Mouse (Mus musculus) heart, postnatal 4 days (tissue): ENCODE results near the gene Gm6592. TPM values are rescaled to one million over a fixed set of nuclear protein-coding genes. Genes with fewer than 3 reads are reported as not detected.
"Not testable (repeated sequence)": the region's sequence is repeated elsewhere in the genome, so short reads cannot be mapped to it uniquely, and the experiment has no call there.

Experiments used
- DNase-seq: peaks from one replicate; pipeline ENCODE4 v3.0.0; 2021
- total RNA-seq, 2 experiments: library from RNA; stranded (reverse); gene quantifications; 2 replicates each; pipeline ENCODE4 v1.2.3; 2021

Gene Gm6592
- not detected for total RNA-seq

DNA sequence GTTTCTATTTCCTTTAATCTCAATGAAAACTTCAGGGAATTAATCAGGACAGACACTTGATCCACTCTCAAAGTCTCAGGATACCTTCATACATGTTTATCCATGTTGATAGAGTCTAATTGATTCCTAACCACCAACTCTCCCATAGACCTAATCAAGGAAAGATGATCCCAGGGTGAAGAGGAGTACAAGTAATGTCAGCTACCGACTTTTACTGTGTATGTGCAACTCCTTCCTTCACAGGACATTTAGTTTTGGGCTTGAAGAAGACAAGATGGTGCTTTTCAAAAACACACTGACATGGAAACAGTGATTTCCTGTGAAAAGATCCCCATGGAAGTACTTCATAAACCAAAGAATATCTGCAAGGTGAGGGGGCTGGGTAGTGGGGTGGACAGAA, at the start of gene Gm6592:
Gm6592 (plus strand) TSS at position 301 of the 400 bp plus-strand sequence.
- DNase-seq: no peak

DNA sequence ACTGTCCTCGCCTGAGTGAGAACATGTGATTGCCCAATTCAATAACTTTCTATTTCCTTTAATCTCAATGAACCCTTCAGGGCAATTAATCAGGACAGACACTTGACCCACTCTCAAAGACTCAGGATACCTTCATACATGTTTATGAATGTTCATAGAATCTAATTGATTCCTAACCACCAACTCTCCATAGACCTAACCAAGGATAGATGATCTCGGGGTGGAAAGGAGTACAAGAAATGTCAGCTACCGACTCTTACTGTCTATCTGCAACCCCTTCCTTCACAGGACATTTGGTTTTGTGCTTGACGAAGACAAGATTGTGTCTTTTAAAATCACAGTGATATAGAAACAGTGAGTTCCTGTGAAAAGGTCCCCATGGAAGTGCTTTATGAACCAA, 40.4 kb upstream of the Gm6592 start, which contains the start of gene Ssxb5:
Ssxb5 (plus strand) TSS at position 301 of the 400 bp plus-strand sequence.
- DNase-seq: not testable (repeated sequence)

DNA sequence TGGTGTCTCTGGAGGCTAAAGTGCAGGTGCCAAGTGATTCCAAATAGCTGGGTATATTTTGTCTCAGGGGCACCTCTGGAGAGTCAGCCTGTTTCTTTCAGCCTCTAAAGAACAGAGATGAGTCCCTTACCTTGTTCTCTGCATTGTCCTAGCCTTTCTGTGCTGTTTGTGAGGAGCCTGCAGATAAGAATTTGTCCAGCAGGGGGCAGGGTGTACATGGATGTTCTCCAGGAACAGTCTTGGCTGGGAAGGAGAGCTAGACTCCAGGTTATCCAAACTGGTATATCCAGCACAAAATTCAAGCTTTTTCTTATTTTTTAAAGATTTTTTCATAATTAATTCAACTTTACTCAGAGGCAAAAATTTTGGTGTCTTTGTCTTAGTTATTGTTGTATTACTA, 11.8 kb upstream of the Gm6592 start:
- peak; percentile 59 for DNase-seq

DNA sequence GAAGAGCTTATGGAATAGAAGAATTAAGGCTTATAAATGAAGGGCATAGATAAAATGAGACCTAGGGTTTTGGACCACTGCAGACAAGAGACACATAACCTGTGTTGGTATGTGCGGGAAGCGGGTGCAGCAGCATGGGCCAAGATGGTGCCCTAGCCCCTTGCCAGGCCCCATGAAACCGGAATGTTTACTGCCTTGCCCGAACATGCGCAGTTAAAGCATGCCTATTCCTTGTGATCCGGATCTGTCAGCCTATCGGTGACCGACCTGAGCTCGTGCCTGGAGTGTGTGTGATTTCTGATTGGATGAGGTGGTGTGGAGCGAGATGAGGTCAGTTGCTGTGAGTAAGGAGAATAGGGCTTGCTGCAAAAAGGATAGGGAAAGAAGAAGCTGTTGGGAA, 8.7 kb downstream of the Gm6592 start:
- no peak for DNase-seq

DNA sequence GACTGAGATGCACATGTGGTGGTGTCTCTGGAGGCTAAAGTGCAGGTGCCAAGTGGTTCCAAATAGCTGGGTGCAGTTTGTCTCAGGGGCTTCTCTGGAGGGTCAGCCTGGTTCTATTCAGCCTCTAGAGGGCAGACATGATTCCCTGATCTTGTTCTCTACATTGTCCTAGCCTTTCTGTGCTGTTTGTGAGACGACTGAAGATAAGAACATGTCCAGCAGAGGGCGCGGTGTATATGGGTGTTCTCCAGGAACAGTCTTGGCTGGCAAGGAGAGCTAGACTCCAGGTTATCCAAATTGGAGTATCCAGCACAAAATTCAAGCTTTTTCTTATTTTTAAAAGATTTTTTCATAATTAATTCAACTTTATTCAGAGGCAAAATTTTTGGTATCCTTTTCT, 20.5 kb downstream of the Gm6592 start:
- peak; percentile 73 for DNase-seq

DNA sequence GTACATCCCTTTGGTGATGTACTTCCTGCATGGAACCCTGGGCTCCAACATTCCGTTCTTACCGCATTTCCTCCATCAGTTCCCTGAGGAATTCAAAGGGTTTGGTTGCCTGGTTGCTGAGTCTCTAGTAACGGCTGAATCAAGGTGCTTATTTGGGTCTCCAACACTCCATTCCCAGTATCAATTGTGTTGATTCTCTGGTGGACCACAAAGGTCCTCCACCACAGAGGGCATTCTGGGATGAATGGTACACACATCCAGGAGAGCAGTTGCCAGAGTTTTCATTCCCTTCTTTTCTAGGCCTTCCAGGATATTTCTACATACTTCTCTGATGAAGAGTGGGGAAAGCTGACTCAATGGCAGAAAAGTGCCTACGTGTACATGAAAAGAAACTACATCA, 30.2 kb downstream of the Gm6592 start, which contains the start of gene Gm5751:
Gm5751 (plus strand) TSS at position 301 of the 400 bp plus-strand sequence.
- not testable (repeated sequence) for DNase-seq

DNA sequence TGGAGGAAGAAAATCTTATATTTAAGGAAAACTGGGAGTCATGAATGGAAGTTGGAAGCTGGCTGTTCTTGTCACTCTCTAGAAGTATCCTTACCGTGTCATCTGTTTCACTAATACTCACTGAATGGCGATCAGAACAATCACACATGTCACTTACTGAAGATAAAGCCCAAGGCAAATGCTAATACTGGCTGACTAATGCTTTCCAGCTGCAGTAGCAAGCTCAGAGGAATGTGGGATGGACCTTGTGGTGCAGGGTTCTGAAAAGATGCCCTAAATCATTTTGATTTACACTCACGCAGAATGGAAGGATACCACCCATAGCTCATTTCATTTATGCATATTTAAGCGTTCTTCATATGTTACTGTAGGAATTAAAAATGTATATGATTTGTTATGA, 40.5 kb downstream of the Gm6592 start:
- no peak for DNase-seq

DNA sequence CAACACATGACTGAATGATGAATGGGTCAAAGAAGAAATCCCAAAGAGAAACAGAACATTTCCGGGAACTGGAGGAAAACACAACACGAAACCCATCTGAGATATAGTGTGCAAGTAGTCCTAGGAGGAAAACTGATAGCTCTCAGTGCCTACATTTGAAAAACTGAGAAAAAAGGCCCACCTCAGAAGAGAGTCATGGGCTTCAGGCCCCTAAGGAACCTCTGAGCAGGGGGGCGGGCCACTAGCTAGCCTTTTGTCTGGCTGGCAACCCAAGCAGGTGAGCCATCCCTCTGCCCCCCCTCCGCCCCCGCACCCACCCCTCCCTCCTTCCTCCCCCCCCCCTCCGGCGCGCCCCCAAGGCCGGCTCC, 48.2 kb downstream of the Gm6592 start:
- no peak for DNase-seq

DNA sequence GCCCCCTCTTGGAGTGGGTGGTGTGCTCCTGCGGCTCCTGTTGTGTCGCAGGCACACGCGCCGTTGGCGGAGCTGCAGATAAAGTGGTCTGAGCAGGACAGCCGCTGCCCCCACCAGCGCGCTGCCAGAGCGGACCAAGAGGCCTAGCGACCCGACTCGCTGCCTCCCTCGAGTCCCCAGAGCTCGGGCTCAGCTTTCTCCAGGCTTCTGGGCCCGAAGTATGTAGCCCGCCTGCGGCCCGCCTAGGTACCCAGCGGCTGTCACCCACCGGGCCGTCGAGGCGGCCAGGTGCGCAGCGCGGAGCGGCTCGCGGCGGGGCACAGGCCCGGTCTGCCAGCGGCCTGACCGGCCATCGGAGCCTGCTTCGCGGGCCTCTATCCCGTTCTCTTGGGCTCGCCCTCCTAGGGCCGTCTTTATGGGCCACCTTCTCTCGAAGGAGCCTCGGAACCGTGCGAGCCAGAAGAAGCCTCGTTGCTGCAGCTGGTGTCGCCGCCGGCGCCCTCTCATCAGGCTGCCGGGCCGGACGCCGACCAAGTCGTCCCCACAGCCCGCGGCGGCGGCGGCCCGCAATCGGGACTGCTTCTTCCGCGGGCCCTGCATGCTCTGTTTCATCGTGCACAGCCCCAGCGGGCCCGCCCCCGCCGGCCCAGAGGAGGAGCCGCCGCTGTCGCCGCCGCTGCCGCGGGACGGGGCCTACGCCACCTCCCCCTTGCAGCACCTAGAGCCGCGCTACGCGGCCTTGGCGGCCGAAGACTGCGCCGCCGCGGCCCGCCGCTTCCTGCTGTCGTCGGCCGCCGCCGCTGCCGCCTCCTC, 48.8 kb downstream of the Gm6592 start, which contains the start of gene B630019K06Rik:
B630019K06Rik (plus strand) TSS at position 40 of the 813 bp plus-strand sequence.
- peak; percentile 61 for DNase-seq

DNA sequence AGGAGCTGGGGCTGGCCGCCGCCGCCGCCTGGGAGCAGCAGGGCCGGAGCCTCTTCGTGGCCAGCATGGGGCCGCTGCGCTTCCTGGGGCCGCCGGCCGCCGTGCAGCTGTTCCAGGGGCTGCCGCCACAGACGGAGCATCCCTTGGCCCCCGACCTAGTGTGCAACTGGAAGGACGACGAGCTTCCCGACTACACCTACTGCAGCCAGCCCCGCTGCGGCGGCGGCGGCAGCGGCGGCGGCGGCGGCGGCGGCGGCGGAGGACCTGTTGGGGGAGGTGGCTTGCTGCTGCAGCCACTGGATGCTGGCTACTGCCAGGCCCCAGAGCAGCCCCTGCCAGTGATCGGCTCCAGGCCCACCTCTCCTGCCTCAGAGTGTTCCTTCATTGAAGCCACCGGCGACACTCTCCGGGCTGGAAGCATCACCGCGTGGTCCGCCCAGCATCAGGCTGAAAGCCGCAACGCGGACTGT, 49.4 kb downstream of the Gm6592 start:
- peak; percentile 11 for DNase-seq

Other genes starting within 250 kb of the Gm6592 start
- not detected for gene Ssxb8, start 153.2 kb upstream of the Gm6592 start, total RNA-seq
- not detected for gene Ssx9, start 95.6 kb upstream of the Gm6592 start, total RNA-seq
- not detected for gene Ssxb5, start 40.3 kb upstream of the Gm6592 start, total RNA-seq
- not detected for gene Gm5751, start 30.3 kb downstream of the Gm6592 start, total RNA-seq
- 1 to 10 TPM; 1.8 to 2.0 TPM for gene B630019K06Rik, start 48.4 kb downstream of the Gm6592 start, total RNA-seq
- not detected for gene Fthl17b, start 119.0 kb downstream of the Gm6592 start, total RNA-seq
- gene Fthl17c, start 132.6 kb downstream of the Gm6592 start, total RNA-seq: not detected
- not detected for gene Fthl17d, start 142.8 kb downstream of the Gm6592 start, total RNA-seq
- gene Fthl17e, start 189.5 kb downstream of the Gm6592 start, total RNA-seq: not detected
- gene Fthl17f, start 219.0 kb downstream of the Gm6592 start, total RNA-seq: not detected